8 mouse cellular contexts compared by ENCODE assay signal in genomic region chr5:129007105-129007957, GRCm38 (mm10). TPM values are rescaled to one million over a fixed set of nuclear protein-coding genes. Genes with fewer than 3 reads are reported as not detected.
DNase-seq lines count a peak whose midpoint lies in the region; ATAC-seq and TF ChIP-seq lines count a peak whose summit lies in the region.

No protein-coding gene starts in this region.

- TF ChIP-seq CTCF in stomach, postnatal 0 days (IDR thresholded peaks at IDR 0.05; ENCODE audit: low read depth) = no peak

- H3K9ac ChIP-seq in intestine, embryonic 15.5 days = peak overlapping the region; percentile 66
- H3K9ac ChIP-seq in liver, embryonic 16.5 days (ENCODE audit: low read depth, low read length) = peak overlapping the region; percentile 98
- H3K9ac ChIP-seq in stomach, postnatal 0 days (ENCODE audit: low read length) = peak overlapping the region; percentile 73

- H3K4me2 ChIP-seq in intestine, embryonic 15.5 days (replicated peaks) = peak overlapping the region; percentile 86
- H3K4me2 ChIP-seq in liver, embryonic 16.5 days (ENCODE audit: low read depth, low read length) = peak overlapping the region; percentile 80
- H3K4me2 ChIP-seq in stomach, postnatal 0 days (replicated peaks; ENCODE audit: low read depth) = peak overlapping the region; percentile 76

- 51% methylated on average over 14 of the region's 14 CpGs for WGBS in forebrain, embryonic 10.5 days
- WGBS in intestine, embryonic 15.5 days = 52% methylated on average over 14 of the region's 14 CpGs
- 15% methylated on average over 14 of the region's 14 CpGs for WGBS in liver, embryonic 16.5 days (ENCODE audit: insufficient replicate concordance)
- WGBS in stomach, postnatal 0 days = 48% methylated on average over 14 of the region's 14 CpGs

- peak; percentile 53 for DNase-seq in spleen, adult 12 weeks (ENCODE audit: low spot score)
- DNase-seq in spleen, adult 18-20 months = no peak
- DNase-seq in forebrain, embryonic 10.5 days (ENCODE audit: extremely low spot score, low spot score) = no peak
- no peak for DNase-seq in stomach, postnatal 0 days (ENCODE audit: low spot score)
- no peak for DNase-seq in ovary, postnatal 10 days (ENCODE audit: low spot score)

- no peak for TF ChIP-seq EP300 in stomach, postnatal 0 days (optimal IDR thresholded peaks at IDR 0.05)

- peak; percentile 7; the same call in 1 of the 2 replicates for ATAC-seq in intestine, embryonic 15.5 days
- ATAC-seq in liver, embryonic 16.5 days (ENCODE audit: low read depth) = peak; percentile 69
- ATAC-seq in stomach, postnatal 0 days (ENCODE audit: low FRiP score, low TSS enrichment) = no peak
- no peak for ATAC-seq in granulocyte monocyte progenitor cell, adult 5-6 weeks (replicated peaks; ENCODE audit: poor library complexity, severe bottlenecking)

- H3K4me1 ChIP-seq in forebrain, embryonic 10.5 days = peaks cover 39% of the 10 kb centered on the region
- H3K4me1 ChIP-seq in intestine, embryonic 15.5 days (replicated peaks) = peaks cover 21% of the 10 kb centered on the region
- H3K4me1 ChIP-seq in liver, embryonic 16.5 days (ENCODE audit: control insufficient read depth, low read depth, low read length) = peaks cover 51% of the 10 kb centered on the region
- H3K4me1 ChIP-seq in stomach, postnatal 0 days (replicated peaks; ENCODE audit: control insufficient read depth, insufficient read depth) = peaks cover 3% of the 10 kb centered on the region; the same call in 1 of the 2 replicates

- peak overlapping the region; percentile 93 for H3K27ac ChIP-seq in forebrain, embryonic 10.5 days
- H3K27ac ChIP-seq in intestine, embryonic 15.5 days = peak overlapping the region; percentile 20; the same call in 1 of the 2 replicates
- H3K27ac ChIP-seq in liver, embryonic 16.5 days (ENCODE audit: low read length) = peak overlapping the region; percentile 97
- peak overlapping the region; percentile 63 for H3K27ac ChIP-seq in stomach, postnatal 0 days (replicated peaks)

- peaks cover 4% of the 10 kb centered on the region; the same call in 1 of the 2 replicates for H3K27me3 ChIP-seq in forebrain, embryonic 10.5 days (ENCODE audit: poor library complexity, severe bottlenecking)
- H3K27me3 ChIP-seq in intestine, embryonic 15.5 days (replicated peaks) = no peaks in the 10 kb centered on the region
- H3K27me3 ChIP-seq in liver, embryonic 16.5 days (ENCODE audit: control insufficient read depth, insufficient read depth, low read depth, low read length) = no peaks in the 10 kb centered on the region
- H3K27me3 ChIP-seq in stomach, postnatal 0 days (ENCODE audit: control insufficient read depth, insufficient read depth, low read length) = no peaks in the 10 kb centered on the region

- H3K9me3 ChIP-seq in forebrain, embryonic 10.5 days = no peaks in the 10 kb centered on the region
- H3K9me3 ChIP-seq in intestine, embryonic 15.5 days = no peaks in the 10 kb centered on the region
- H3K9me3 ChIP-seq in liver, embryonic 16.5 days (replicated peaks; ENCODE audit: control insufficient read depth, low read length) = no peaks in the 10 kb centered on the region
- H3K9me3 ChIP-seq in stomach, postnatal 0 days (ENCODE audit: control insufficient read depth, low read length) = no peaks in the 10 kb centered on the region

- peak overlapping the region; percentile 84 for H3K4me3 ChIP-seq in forebrain, embryonic 10.5 days
- peak overlapping the region; percentile 68 for H3K4me3 ChIP-seq in intestine, embryonic 15.5 days (replicated peaks)
- H3K4me3 ChIP-seq in liver, embryonic 16.5 days (ENCODE audit: low read depth, low read length) = peak overlapping the region; percentile 93
- H3K4me3 ChIP-seq in stomach, postnatal 0 days (ENCODE audit: low read depth, low read length) = peak overlapping the region; percentile 68

- peaks cover 14% of the 10 kb centered on the region for H3K36me3 ChIP-seq in forebrain, embryonic 10.5 days (replicated peaks)
- 0 out of 2 replicates have a peak, but pooled peaks cover 3% of the 10 kb centered on the region for H3K36me3 ChIP-seq in intestine, embryonic 15.5 days
- peaks cover 14% of the 10 kb centered on the region for H3K36me3 ChIP-seq in liver, embryonic 16.5 days (ENCODE audit: control insufficient read depth, insufficient read depth)
- H3K36me3 ChIP-seq in stomach, postnatal 0 days (ENCODE audit: control insufficient read depth, insufficient read depth, low read length) = 0 out of 2 replicates have a peak, but pooled peaks cover 3% of the 10 kb centered on the region

RNA-seq across cellular contexts. Expression of gene Stx2, which starts 1.0 kb away (rescaled TPM):
- 24.9 and 25.3 TPM in 2 replicates for polyA plus RNA-seq in forebrain, embryonic 10.5 days (2016; fragmentation: Nextera tagmentation; extraction: Ambion mirVana)
- 21.1 and 24.1 TPM in 2 replicates for polyA plus RNA-seq in intestine, embryonic 15.5 days (2015; fragmentation: Nextera tagmentation; extraction: Ambion mirVana)
- 55.8 and 59.4 TPM in 2 replicates for polyA plus RNA-seq in liver, embryonic 16.5 days (2015; fragmentation: Nextera tagmentation; extraction: Ambion mirVana)
- 10.4 and 10.9 TPM in 2 replicates for polyA plus RNA-seq in stomach, postnatal 0 days (2015; fragmentation: Nextera tagmentation; extraction: Ambion mirVana)
- total RNA-seq in granulocyte monocyte progenitor cell, adult 5-6 weeks (2014; fragmentation: Nextera tagmentation) = 7.5 and 23.0 TPM in 2 replicates
- total RNA-seq in granulocyte monocyte progenitor cell, adult 5-6 weeks (2017) = 10.9 and 12.6 TPM in 2 replicates

RNA-seq across cellular contexts. Expression of gene Ran, which starts 12.5 kb away (rescaled TPM):
- polyA plus RNA-seq in forebrain, embryonic 10.5 days (2016; fragmentation: Nextera tagmentation; extraction: Ambion mirVana) = 1,091 and 1,094 TPM in 2 replicates
- polyA plus RNA-seq in intestine, embryonic 15.5 days (2015; fragmentation: Nextera tagmentation; extraction: Ambion mirVana) = 527 and 602 TPM in 2 replicates
- 322 and 356 TPM in 2 replicates for polyA plus RNA-seq in liver, embryonic 16.5 days (2015; fragmentation: Nextera tagmentation; extraction: Ambion mirVana)
- 226 and 257 TPM in 2 replicates for polyA plus RNA-seq in stomach, postnatal 0 days (2015; fragmentation: Nextera tagmentation; extraction: Ambion mirVana)
- total RNA-seq in granulocyte monocyte progenitor cell, adult 5-6 weeks (2014; fragmentation: Nextera tagmentation) = 440 and 513 TPM in 2 replicates
- 599 and 620 TPM in 2 replicates for total RNA-seq in granulocyte monocyte progenitor cell, adult 5-6 weeks (2017)

RNA-seq across cellular contexts. Expression of gene Rimbp2, which starts 54.0 kb away (rescaled TPM):
- 0.27 and 0.70 TPM in 2 replicates for polyA plus RNA-seq in forebrain, embryonic 10.5 days (2016; fragmentation: Nextera tagmentation; extraction: Ambion mirVana)
- 0.98 and 1.5 TPM in 2 replicates for polyA plus RNA-seq in intestine, embryonic 15.5 days (2015; fragmentation: Nextera tagmentation; extraction: Ambion mirVana)
- polyA plus RNA-seq in liver, embryonic 16.5 days (2015; fragmentation: Nextera tagmentation; extraction: Ambion mirVana) = 0.01 TPM in 1 of 2 replicates, not detected in the other
- polyA plus RNA-seq in stomach, postnatal 0 days (2015; fragmentation: Nextera tagmentation; extraction: Ambion mirVana) = 0.15 and 0.17 TPM in 2 replicates
- not detected in 2 replicates for total RNA-seq in granulocyte monocyte progenitor cell, adult 5-6 weeks (2014; fragmentation: Nextera tagmentation)
- total RNA-seq in granulocyte monocyte progenitor cell, adult 5-6 weeks (2017) = not detected in 2 replicates

Comparison
In these comparisons a context has a peak if more than half of its experiments do, and no peak if none do; other contexts are left out.
1. H3K27ac ChIP-seq: peak in every context shown above with its lines; median percentile 97 in liver, embryonic 16.5 days; 93 in forebrain, embryonic 10.5 days; 63 in stomach, postnatal 0 days; 20 in intestine, embryonic 15.5 days.
2. ATAC-seq: peak in intestine, embryonic 15.5 days (single experiment) and liver, embryonic 16.5 days (single experiment); none in stomach, postnatal 0 days (single experiment) and granulocyte monocyte progenitor cell, adult 5-6 weeks (single experiment).
3. Peak in every context shown above with its lines, with median percentiles within 50 percentile points of each other: H3K4me3 ChIP-seq, H3K4me2 ChIP-seq and H3K9ac ChIP-seq.